Mouse (Mus musculus) left cerebral cortex, adult 2 months (tissue): ENCODE measurements around the gene Gdap2. TPM values are rescaled to one million over a fixed set of nuclear protein-coding genes. Genes with fewer than 3 reads are reported as not detected.
A peak's percentile ranks its signal among the peaks of the same experiment; 100 is the strongest.

ENCODE experiments used
- DNase-seq, 2 experiments: peaks; one replicate each; pipeline ENCODE4 v3.0.0; 2021 to 2022; ENCODE audit warnings: low spot score in 2 of 2, mixed read lengths in 1 of 2; ENCODE audit errors: extremely low spot score in 1 of 2
- H3K27ac ChIP-seq: fragments of 200-600 bp; 2 replicates; pipeline ENCODE4 v1.8.1; 2022
- H3K4me3 ChIP-seq: fragments of 200-600 bp; 2 replicates; pipeline ENCODE4 v1.8.1; 2022
- CTCF ChIP-seq: fragments of 200-600 bp; IDR thresholded peaks from 2 replicates; pipeline ENCODE4 v1.8.1; 2022; ENCODE audit warnings: antibody characterized with exemption, mild to moderate bottlenecking, moderate library complexity
- intact Hi-C: fragments of 180-260 bp; cut with DNase I; formaldehyde crosslinking; loops from one replicate; pipeline ENCODE4 v1.15.1; 2025
- long read RNA-seq, 2 experiments: library from polyadenylated mRNA; stranded (forward); transcript quantifications; one replicate each; pipeline ENCODE4 v2.0.0; 2021; ENCODE audit warnings: borderline mapping rate in 2 of 2
- total RNA-seq, 2 experiments: library from RNA; stranded (reverse); gene quantifications; 2 replicates each; pipeline ENCODE4 v1.2.3; 2021

Gene Gdap2
- 10 to 100 TPM; 37.8 to 42.7 TPM for total RNA-seq
- long read RNA-seq, experiment 1, transcript Gdap2-201 (14 exons, 3,008 nt): major isoform, 57 of 69 reads
- long read RNA-seq, experiment 1, partial matches to known transcripts: 6 of 69 reads
- long read RNA-seq, experiment 1, other reads (novel, unspliced or antisense): 6 of 69 reads
- long read RNA-seq, experiment 2, transcript Gdap2-201 (14 exons, 3,008 nt): major isoform, 37 of 44 reads
- long read RNA-seq, experiment 2, partial matches to known transcripts: 5 of 44 reads
- long read RNA-seq, experiment 2, other reads (novel, unspliced or antisense): 2 of 44 reads

GRCm38 (mm10) chr3:100162315-100163105 lies at the start of gene Gdap2, which contains the start of gene Wdr3:
Gene Gdap2, plus strand, starts transcription at chr3:100162381.
Gene Wdr3, minus strand, starts transcription at chr3:100162407.
- no peak for TF ChIP-seq CTCF
- Histone ChIP-seq H3K27ac (peak within 1 kb of the TSS; percentile 96), H3K4me3 (peak within 1 kb of the TSS; percentile 78)
- peak; percentile 93 to 94 for DNase-seq
- intact Hi-C loops: no loop called here

DNA sequence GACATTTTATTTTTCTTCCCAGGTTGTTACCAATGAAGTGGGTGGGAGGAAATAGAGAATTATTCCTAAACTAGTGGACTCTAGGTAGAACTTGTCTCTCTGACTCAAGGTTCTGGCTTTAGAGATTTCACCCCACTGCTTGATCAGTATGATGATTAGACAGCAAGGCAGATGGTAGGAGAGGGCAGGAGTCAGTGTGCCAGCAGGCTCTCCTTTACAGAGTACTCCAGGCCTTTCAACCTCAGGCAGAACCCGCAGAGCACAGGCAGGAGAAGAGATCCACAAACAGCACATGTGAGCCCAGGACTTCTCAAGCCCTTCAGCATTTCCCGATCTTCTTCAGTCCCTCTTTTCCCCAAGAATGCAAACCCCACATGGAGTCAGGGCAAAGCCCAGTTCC lies 43.5 kb upstream of the Gdap2 start:
- no peak for TF ChIP-seq CTCF
- Histone ChIP-seq H3K4me3 (no peak overlapping the region), H3K27ac (no peak overlapping the region)
- no peak for DNase-seq
- intact Hi-C loops: no loop called here

- no peak for DNase-seq
- H3K27ac ChIP-seq: no peak overlapping the region
- H3K4me3 ChIP-seq: no peak overlapping the region
- no peak for TF ChIP-seq CTCF
- intact Hi-C loops: no loop called here
These were observed 40.2 kb upstream of the Gdap2 start for GRCm38 (mm10) chr3:100121961-100122360.

GRCm38 (mm10) chr3:100122445-100122844 lies 39.7 kb upstream of the Gdap2 start:
- no peak for DNase-seq
- TF ChIP-seq CTCF: no peak
- H3K4me3 ChIP-seq: no peak overlapping the region
- H3K27ac ChIP-seq: no peak overlapping the region
- intact Hi-C loops: no loop called here

- intact Hi-C loops: no loop called here
- Histone ChIP-seq H3K27ac (no peak overlapping the region), H3K4me3 (peak overlapping the region; percentile 78)
- no peak for DNase-seq
- no peak for TF ChIP-seq CTCF
These were observed 1.3 kb upstream of the Gdap2 start for GRCm38 (mm10) chr3:100160682-100161445.

DNA sequence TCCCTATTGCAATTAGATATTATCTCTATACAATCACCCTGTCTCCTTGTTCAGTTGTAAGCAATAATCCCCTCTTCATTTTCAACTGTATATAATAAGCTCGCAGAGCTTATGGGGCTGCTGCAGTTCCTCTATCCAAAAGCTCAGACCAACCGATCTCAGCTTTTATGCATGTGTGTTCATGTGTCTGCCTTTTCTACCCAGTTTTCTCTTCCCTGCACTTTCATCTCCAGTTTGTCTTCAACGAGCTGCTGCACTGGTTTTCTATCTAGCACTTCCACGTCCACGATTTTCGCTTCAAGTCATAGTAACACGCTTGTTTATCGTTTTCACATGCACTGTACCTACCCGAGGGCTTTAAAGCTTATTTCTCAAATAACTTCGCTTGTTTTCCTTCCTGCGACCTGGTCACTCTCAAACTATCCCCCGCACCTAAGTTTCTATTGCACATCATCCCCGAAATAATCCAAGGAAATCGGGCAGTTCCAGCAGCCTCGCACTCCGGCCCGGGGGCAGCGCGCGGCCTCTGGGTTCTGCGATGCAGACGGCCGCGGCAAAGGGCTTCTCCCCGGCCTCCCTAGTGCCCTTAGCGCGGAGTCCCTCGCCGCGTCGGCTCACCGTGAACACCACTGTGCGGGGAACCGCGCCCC lies 391 bp upstream of the Gdap2 start:
- no peak for DNase-seq

DNA sequence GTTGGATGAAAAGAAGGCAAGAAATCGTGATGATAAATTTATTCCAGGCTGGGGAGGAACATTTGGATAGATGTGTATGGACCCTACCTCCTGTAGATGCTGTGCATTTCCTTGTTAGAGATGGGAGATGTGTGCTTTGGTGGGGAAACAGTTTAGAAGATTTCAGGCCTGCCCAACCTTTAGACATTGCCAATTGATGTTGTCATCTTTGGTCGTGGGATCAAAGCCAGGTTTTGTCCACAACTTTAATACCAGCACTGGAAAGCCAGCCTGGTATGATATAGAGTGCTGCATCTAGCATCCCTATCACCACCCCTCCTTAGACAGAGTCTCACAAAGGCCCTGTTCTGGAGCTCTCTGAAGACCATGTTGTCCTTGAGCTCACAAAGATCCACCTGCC lies 1.4 kb downstream of the Gdap2 start:
- intact Hi-C loops: no loop called here
- Histone ChIP-seq H3K27ac (no peak overlapping the region), H3K4me3 (no peak overlapping the region)
- DNase-seq: no peak
- no peak for TF ChIP-seq CTCF

More for the DNA sequence above, 391 bp upstream of the Gdap2 start:
- Histone ChIP-seq H3K4me3 (peak overlapping the region; percentile 78), H3K27ac (peak overlapping the region; percentile 96)
- intact Hi-C loops: no loop called here
- TF ChIP-seq CTCF: no peak

DNA sequence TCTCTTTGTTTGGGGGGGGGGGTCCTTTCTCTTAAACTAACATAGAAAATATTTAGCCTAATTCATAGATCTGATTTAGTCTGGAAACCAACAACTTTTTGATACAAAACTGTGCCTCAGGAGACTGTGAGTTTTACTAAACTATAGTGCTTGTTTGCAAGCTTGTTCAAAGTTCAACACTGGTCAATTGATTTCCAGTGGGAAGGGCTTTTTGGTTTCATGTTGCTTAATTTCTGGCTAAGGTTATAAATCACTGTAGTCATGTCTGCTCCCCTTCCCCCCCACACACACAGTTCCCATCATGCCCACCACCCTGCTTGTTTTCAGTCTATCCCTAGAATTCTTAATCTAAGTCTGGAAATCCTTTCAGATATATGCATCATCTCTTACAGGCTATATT lies 2.8 kb downstream of the Gdap2 start:
- no peak overlapping the region for H3K27ac ChIP-seq
- intact Hi-C loops: no loop called here
- no peak for TF ChIP-seq CTCF
- no peak overlapping the region for H3K4me3 ChIP-seq
- no peak for DNase-seq

- no peak overlapping the region for H3K27ac ChIP-seq
- intact Hi-C loops: no loop called here
- TF ChIP-seq CTCF: no peak
- no peak for DNase-seq
- H3K4me3 ChIP-seq: no peak overlapping the region
These were observed 13.8 kb downstream of the Gdap2 start for GRCm38 (mm10) chr3:100176031-100176430.

DNA sequence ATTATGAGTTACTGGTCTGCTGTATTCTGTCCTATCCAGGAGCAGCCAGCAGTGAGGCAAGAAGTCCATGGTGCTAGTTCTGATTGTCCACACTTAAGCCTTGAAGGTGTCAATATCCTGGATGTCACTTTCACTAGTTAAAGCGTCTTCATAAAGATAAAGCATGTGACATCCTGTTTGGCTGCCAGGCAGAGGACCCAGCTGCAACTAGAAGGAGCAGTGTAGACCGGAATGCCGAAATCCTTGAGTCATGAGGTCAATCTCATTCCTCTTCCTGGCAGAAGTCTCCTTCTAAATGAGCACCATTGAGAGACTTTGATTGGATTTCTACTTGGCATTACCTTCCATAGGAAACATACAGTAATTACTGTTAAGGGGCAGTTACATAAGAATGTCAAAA lies 18.3 kb downstream of the Gdap2 start:
- intact Hi-C loops: loop anchor here (10.0 kb wide), 2 partner anchors 504 to 734 kb away; partner anchors contain the start of gene Man1a2

GRCm38 (mm10) chr3:100189444-100189843 lies 27.3 kb downstream of the Gdap2 start:
- TF ChIP-seq CTCF: peak; percentile 78
- peak; percentile 69 to 70 for DNase-seq
- H3K4me3 ChIP-seq: no peak overlapping the region
- intact Hi-C loops: loop anchor here (2.0 to 10.0 kb wide), 4 partner anchors 35 to 725 kb away; partner anchors contain the start of gene Man1a2
- H3K27ac ChIP-seq: no peak overlapping the region

More for the DNA sequence above, 18.3 kb downstream of the Gdap2 start:
- Histone ChIP-seq H3K4me3 (no peak overlapping the region), H3K27ac (no peak overlapping the region)
- no peak for TF ChIP-seq CTCF
- no peak for DNase-seq
